Mouse (Mus musculus) E14TG2a.4 (cell line): ENCODE measurements at regions not wholly inside any gene's neighbourhood (a gene's known extent, or its start where the extent isn't known, plus 50 kb on each side); places are given as distances from the start of the nearest gene placed in this dataset.

Source experiments
- CTCF ChIP-seq: conservative IDR thresholded peaks from 2 replicates; pipeline ENCODE4 v1.5.1; 2014; ENCODE audit warnings: low read length
- NANOG ChIP-seq: IDR thresholded peaks from 2 replicates; pipeline ENCODE4 v1.6.1; 2014; ENCODE audit warnings: borderline replicate concordance, low read length, mixed read lengths
- POU5F1 ChIP-seq: IDR thresholded peaks from 2 replicates; pipeline ENCODE4 v1.6.1; 2014; ENCODE audit warnings: low read length, borderline replicate concordance

- TF ChIP-seq CTCF (no peak), NANOG (no peak), POU5F1 (no peak)
Measured at GRCm38 (mm10) chr1:138686746-138687145, 66.8 kb upstream of the Nek7 start.
